Mouse (Mus musculus) heart, embryonic 12.5 days (tissue): ENCODE results near the gene Dip2a. TPM values are rescaled to one million over a fixed set of nuclear protein-coding genes. Genes with fewer than 3 reads are reported as not detected.

Experiments
- ATAC-seq: fragments of 200-750 bp; cut with Nextera tagmentation; 2 replicates; pipeline ENCODE4 v1.8.0; 2017; ENCODE audit warnings: moderate TSS enrichment, moderate library complexity; ENCODE audit not compliant: insufficient number of reproducible peaks, low FRiP score
- H3K27ac ChIP-seq: fragments of 300-500 bp; sonication (generic); 2 replicates; pipeline ENCODE4 v1.5.1; 2016; ENCODE audit warnings: mild to moderate bottlenecking, moderate library complexity; ENCODE audit not compliant: poor library complexity, severe bottlenecking
- H3K27me3 ChIP-seq: fragments of 300-500 bp; sonication (generic); replicated peaks from 2 replicates; pipeline ENCODE4 v1.6.1; 2016; ENCODE audit warnings: mild to moderate bottlenecking, moderate library complexity
- H3K36me3 ChIP-seq: fragments of 300-500 bp; sonication (generic); 2 replicates; pipeline ENCODE4 v1.6.1; 2016; ENCODE audit warnings: mild to moderate bottlenecking, moderate library complexity
- H3K4me1 ChIP-seq: fragments of 300-500 bp; sonication (generic); replicated peaks from 2 replicates; pipeline ENCODE4 v1.6.1; 2016; ENCODE audit warnings: mild to moderate bottlenecking
- H3K4me2 ChIP-seq: fragments of 300-500 bp; sonication (generic); 2 replicates; pipeline ENCODE4 v1.6.1; 2016; ENCODE audit warnings: mild to moderate bottlenecking, moderate library complexity
- H3K4me3 ChIP-seq: fragments of 300-500 bp; sonication (generic); 2 replicates; pipeline ENCODE4 v1.5.1; 2016; ENCODE audit warnings: mild to moderate bottlenecking
- H3K9ac ChIP-seq: fragments of 300-500 bp; sonication (generic); 2 replicates; pipeline ENCODE4 v1.6.1; 2016; ENCODE audit warnings: mild to moderate bottlenecking, moderate library complexity
- H3K9me3 ChIP-seq: fragments of 300-500 bp; sonication (generic); replicated peaks from 2 replicates; pipeline ENCODE4 v1.6.1; 2016; ENCODE audit warnings: mild to moderate bottlenecking, moderate library complexity
- WGBS: fragments of 180-500 bp; shearing (Covaris S2); methylation state at CpG from one replicate; pipeline ENCODE4 v1.1.7; 2016; 5-methylcytosine and 5-hydroxymethylcytosine counted together
- polyA plus RNA-seq: library from polyadenylated mRNA; unstranded; fragments of >200 nt; fragmentation: Nextera tagmentation; extraction: Ambion mirVana; gene quantifications from 2 replicates; pipeline ENCODE4 v1.2.1, GENCODE M21; 2016

The Dip2a gene
- polyA plus RNA-seq, 1 experiment from 2014 or later = 12.3 TPM

GRCm38 (mm10) chr10:76316194-76316593 lies 28.9 kb downstream of the Dip2a start:
- Histone ChIP-seq H3K9ac (no peak overlapping the region), H3K27ac (no peak overlapping the region), H3K36me3 (peaks cover 54% of the 10 kb centered on the region), H3K4me1 (peaks cover 5% of the 10 kb centered on the region; the same call in 1 of the 2 replicates), H3K4me3 (no peak overlapping the region), H3K9me3 (no peaks in the 10 kb centered on the region), H3K27me3 (no peaks in the 10 kb centered on the region), H3K4me2 (no peak overlapping the region)
- 52% methylated on average over 7 of the region's 7 CpGs for WGBS
- no peak for ATAC-seq

- Histone ChIP-seq H3K27ac (no peak overlapping the region), H3K9me3 (no peaks in the 10 kb centered on the region), H3K27me3 (no peaks in the 10 kb centered on the region), H3K9ac (no peak overlapping the region), H3K4me1 (no peaks in the 10 kb centered on the region), H3K36me3 (peaks cover 69% of the 10 kb centered on the region), H3K4me2 (no peak overlapping the region), H3K4me3 (no peak overlapping the region)
- WGBS = 83% methylated on average over 9 of the region's 9 CpGs
- no peak for ATAC-seq
Observed at GRCm38 (mm10) chr10:76306738-76307137, 38.4 kb downstream of the Dip2a start.

- Histone ChIP-seq H3K9me3 (no peaks in the 10 kb centered on the region), H3K4me2 (no peak overlapping the region), H3K4me3 (no peak overlapping the region), H3K9ac (no peak overlapping the region), H3K36me3 (peaks cover 72% of the 10 kb centered on the region), H3K4me1 (no peaks in the 10 kb centered on the region), H3K27ac (no peak overlapping the region), H3K27me3 (no peaks in the 10 kb centered on the region)
- ATAC-seq = no peak
- 79% methylated on average over 5 of the region's 5 CpGs for WGBS
Observed at GRCm38 (mm10) chr10:76300133-76300532, 45.0 kb downstream of the Dip2a start.

- Histone ChIP-seq H3K4me2 (no peak overlapping the region), H3K27ac (no peak overlapping the region), H3K9ac (no peak overlapping the region), H3K9me3 (no peaks in the 10 kb centered on the region), H3K27me3 (no peaks in the 10 kb centered on the region), H3K36me3 (peaks cover 93% of the 10 kb centered on the region), H3K4me1 (no peaks in the 10 kb centered on the region), H3K4me3 (no peak overlapping the region)
- WGBS = 87% methylated on average over 4 of the region's 4 CpGs
- no peak for ATAC-seq
Observed at GRCm38 (mm10) chr10:76293222-76293621, 51.9 kb downstream of the Dip2a start.

GRCm38 (mm10) chr10:76289936-76290671 lies 55.0 kb downstream of the Dip2a start:
- no peak for ATAC-seq
- no peaks in the 10 kb centered on the region for H3K9me3 ChIP-seq
- WGBS = 86% methylated on average over 3 of the region's 3 CpGs
- H3K4me3 ChIP-seq = no peak overlapping the region
- no peak overlapping the region for H3K4me2 ChIP-seq
- no peak overlapping the region for H3K9ac ChIP-seq
- H3K36me3 ChIP-seq = peaks cover 94% of the 10 kb centered on the region
- no peak overlapping the region for H3K27ac ChIP-seq
- no peaks in the 10 kb centered on the region for H3K4me1 ChIP-seq
- H3K27me3 ChIP-seq = no peaks in the 10 kb centered on the region

- H3K9ac ChIP-seq = no peak overlapping the region
- H3K27ac ChIP-seq = no peak overlapping the region
- H3K36me3 ChIP-seq = peaks cover 95% of the 10 kb centered on the region
- no peaks in the 10 kb centered on the region for H3K27me3 ChIP-seq
- WGBS = 86% methylated on average over 5 of the region's 5 CpGs
- H3K9me3 ChIP-seq = no peaks in the 10 kb centered on the region
- no peak overlapping the region for H3K4me2 ChIP-seq
- no peaks in the 10 kb centered on the region for H3K4me1 ChIP-seq
- H3K4me3 ChIP-seq = no peak overlapping the region
- ATAC-seq = no peak
Observed at GRCm38 (mm10) chr10:76289052-76289451, 56.0 kb downstream of the Dip2a start.

GRCm38 (mm10) chr10:76288268-76288993 lies 56.7 kb downstream of the Dip2a start:
- H3K27ac ChIP-seq = no peak overlapping the region
- no peak overlapping the region for H3K4me2 ChIP-seq
- H3K9me3 ChIP-seq = no peaks in the 10 kb centered on the region
- no peaks in the 10 kb centered on the region for H3K27me3 ChIP-seq
- ATAC-seq = no peak
- no peak overlapping the region for H3K4me3 ChIP-seq
- H3K36me3 ChIP-seq = peaks cover 96% of the 10 kb centered on the region
- no peaks in the 10 kb centered on the region for H3K4me1 ChIP-seq
- 71% methylated on average over 11 of the region's 11 CpGs for WGBS
- no peak overlapping the region for H3K9ac ChIP-seq

GRCm38 (mm10) chr10:76278541-76279097 lies 66.5 kb downstream of the Dip2a start:
- no peaks in the 10 kb centered on the region for H3K4me1 ChIP-seq
- no peak overlapping the region for H3K4me2 ChIP-seq
- H3K36me3 ChIP-seq = peaks cover 87% of the 10 kb centered on the region
- no peak overlapping the region for H3K9ac ChIP-seq
- 58% methylated on average over 5 of the region's 5 CpGs for WGBS
- no peaks in the 10 kb centered on the region for H3K9me3 ChIP-seq
- no peak overlapping the region for H3K4me3 ChIP-seq
- H3K27ac ChIP-seq = no peak overlapping the region
- ATAC-seq = no peak
- no peaks in the 10 kb centered on the region for H3K27me3 ChIP-seq

- WGBS = 70% methylated on average over 10 of the region's 10 CpGs
Observed at GRCm38 (mm10) chr10:76275256-76275655, 69.8 kb downstream of the Dip2a start.

GRCm38 (mm10) chr10:76271238-76271637 lies 73.9 kb downstream of the Dip2a start:
- Histone ChIP-seq H3K9me3 (no peaks in the 10 kb centered on the region), H3K27me3 (no peaks in the 10 kb centered on the region), H3K4me3 (no peak overlapping the region), H3K27ac (no peak overlapping the region), H3K4me1 (peaks cover 7% of the 10 kb centered on the region; the same call in 1 of the 2 replicates), H3K36me3 (peaks cover 94% of the 10 kb centered on the region), H3K9ac (no peak overlapping the region), H3K4me2 (no peak overlapping the region)
- 44% methylated on average over 8 of the region's 8 CpGs for WGBS
- no peak for ATAC-seq

More at GRCm38 (mm10) chr10:76275256-76275655, 69.8 kb downstream of the Dip2a start:
- H3K4me2 ChIP-seq = no peak overlapping the region
- H3K4me1 ChIP-seq = no peaks in the 10 kb centered on the region
- H3K9me3 ChIP-seq = no peaks in the 10 kb centered on the region
- H3K27me3 ChIP-seq = no peaks in the 10 kb centered on the region
- H3K4me3 ChIP-seq = no peak overlapping the region
- H3K36me3 ChIP-seq = peaks cover 91% of the 10 kb centered on the region
- H3K27ac ChIP-seq = no peak overlapping the region
- no peak overlapping the region for H3K9ac ChIP-seq
- ATAC-seq = no peak

GRCm38 (mm10) chr10:76262431-76262830 lies 82.7 kb downstream of the Dip2a start:
- Histone ChIP-seq H3K9ac (no peak overlapping the region), H3K9me3 (no peaks in the 10 kb centered on the region), H3K4me3 (no peak overlapping the region), H3K4me2 (no peak overlapping the region), H3K4me1 (peaks cover 15% of the 10 kb centered on the region), H3K27me3 (no peaks in the 10 kb centered on the region), H3K36me3 (peaks cover 28% of the 10 kb centered on the region), H3K27ac (no peak overlapping the region)
- WGBS = 43% methylated on average over 4 of the region's 4 CpGs
- no peak for ATAC-seq
